Mouse (Mus musculus): Measurements from ENCODE around the gene Clcf1.

Clcf1 gene

GRCm38 (mm10) chr19:4261038-4261698 lies 47.1 kb downstream of the Clcf1 start:
- DNase-seq = no peak

GRCm38 (mm10) chr19:4262756-4263155 lies 48.7 kb downstream of the Clcf1 start:
- DNase-seq = peak; percentile 3

GRCm38 (mm10) chr19:4263702-4264101 lies 49.7 kb downstream of the Clcf1 start:
- DNase-seq = peak; percentile 10

GRCm38 (mm10) chr19:4264171-4264780 lies 50.2 kb downstream of the Clcf1 start:
- no peak for DNase-seq

- DNase-seq = no peak
These were observed 51.9 kb downstream of the Clcf1 start for GRCm38 (mm10) chr19:4265956-4266355.

GRCm38 (mm10) chr19:4268566-4269361 lies 54.7 kb downstream of the Clcf1 start, which contains the start of gene Ssh3:
Gene Ssh3, minus strand, starts transcription at chr19:4269180.
- DNase-seq = peak; percentile 78

GRCm38 (mm10) chr19:4270187-4270586 lies 56.1 kb downstream of the Clcf1 start:
- no peak for DNase-seq

- no peak for DNase-seq
These were observed 56.9 kb downstream of the Clcf1 start for GRCm38 (mm10) chr19:4270972-4271371.

Measured in right cerebral cortex, postnatal 25 days (tissue).